Mouse (Mus musculus) adrenal gland, adult (tissue): ENCODE measurements around the gene Pnpla1.
"Not testable (repeated sequence)": the region's sequence is repeated elsewhere in the genome, so short reads cannot be mapped to it uniquely, and the experiment has no call there.

ENCODE experiments used
- DNase-seq, 2 experiments: peaks; one replicate each; pipeline ENCODE4 v3.0.0; 2022 to 2023; ENCODE audit warnings: low spot score in 1 of 2; ENCODE audit not compliant: inconsistent age in 2 of 2

Pnpla1 gene

DNA sequence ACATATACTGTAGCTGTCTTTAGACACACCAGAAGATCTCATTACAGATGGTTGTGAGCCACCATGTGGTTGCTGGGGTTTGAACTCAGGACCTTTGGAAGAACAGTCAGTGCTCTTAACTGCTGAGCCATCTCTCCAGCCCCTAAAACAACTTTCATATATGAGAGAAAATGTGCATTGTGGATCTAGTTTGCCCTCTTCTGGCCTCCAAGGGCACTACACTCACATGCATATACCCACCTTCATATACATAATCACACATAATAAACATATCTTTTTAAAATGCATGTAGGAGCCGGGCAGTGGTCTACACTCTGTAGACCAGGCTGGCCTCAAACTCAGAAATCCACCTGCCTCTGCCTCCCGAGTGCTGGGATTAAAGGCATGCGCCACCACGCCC, 16.3 kb upstream of the Pnpla1 start:
- DNase-seq, result not testable (repeated sequence)

DNA sequence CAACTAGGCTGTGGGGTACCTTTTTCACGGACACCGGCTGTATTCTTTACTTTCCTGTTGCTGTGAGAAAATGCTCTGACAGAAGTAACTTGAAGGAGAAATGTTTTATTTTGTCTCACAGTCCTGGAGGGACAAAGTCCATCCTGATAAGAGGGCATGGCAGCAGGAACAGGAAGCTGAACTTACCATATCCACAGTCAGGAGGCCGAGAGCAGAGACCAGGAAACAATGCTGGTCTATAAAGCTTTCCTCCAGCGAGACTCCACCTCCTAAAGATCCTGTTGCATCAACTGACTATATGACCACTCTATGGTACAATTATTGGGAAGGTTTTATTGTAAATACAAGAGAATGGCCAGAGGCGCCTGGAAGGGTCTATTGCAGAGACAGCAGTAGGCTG, 14.5 kb upstream of the Pnpla1 start:
- no peak for DNase-seq

DNA sequence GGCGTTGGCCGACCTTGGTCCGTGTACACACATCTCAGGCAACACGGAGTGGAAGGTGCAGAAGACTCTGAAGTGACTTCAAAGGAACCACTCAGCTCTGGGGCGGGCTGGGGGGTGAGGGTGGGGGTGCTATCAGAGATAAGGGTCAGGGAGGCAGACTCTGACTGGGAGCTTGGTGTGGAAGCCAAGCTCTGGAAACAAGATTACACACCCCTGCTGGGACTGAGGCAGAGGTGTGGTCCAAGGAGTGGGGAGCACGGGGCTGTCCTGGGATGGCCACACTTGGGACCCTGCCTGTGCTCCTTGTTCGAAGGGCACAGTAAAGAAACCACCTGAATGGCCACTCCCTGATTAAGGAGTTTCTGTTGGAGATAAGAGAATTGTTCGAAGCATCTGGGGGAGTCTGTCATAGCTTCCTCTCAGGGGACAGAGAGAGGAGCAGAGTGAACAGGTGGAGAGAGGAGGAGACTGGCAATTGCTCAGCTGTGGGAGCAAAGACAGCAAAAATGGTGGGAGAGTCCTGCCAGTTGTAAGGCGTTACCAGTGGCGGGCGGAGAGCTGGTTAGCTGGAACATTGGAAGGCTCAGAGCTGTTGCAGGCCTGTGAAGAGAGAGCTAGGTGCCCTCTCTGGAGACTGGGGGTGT, 11.1 kb upstream of the Pnpla1 start:
- no peak for DNase-seq

DNA sequence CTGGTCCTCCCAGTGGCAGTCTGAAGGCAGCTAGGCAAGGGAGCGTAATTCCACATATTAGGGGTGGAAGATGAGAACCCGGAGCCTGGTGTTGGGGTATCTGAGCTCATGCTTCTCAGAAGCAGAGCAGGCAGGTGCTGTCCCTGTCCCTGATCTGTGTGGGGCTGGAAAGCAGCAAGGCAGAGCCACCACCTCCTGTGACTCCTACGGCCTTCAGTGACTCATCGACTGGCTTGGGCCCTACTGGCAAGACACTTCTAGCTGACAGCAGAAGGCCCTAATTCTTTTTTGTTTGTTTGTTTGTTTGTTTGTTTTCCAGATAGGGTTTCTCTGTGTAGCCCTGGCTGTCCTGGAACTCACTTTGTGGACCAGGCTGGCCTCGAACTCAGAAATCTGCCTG, 7.7 kb upstream of the Pnpla1 start:
- peak; percentile 84 to 89 for DNase-seq

DNA sequence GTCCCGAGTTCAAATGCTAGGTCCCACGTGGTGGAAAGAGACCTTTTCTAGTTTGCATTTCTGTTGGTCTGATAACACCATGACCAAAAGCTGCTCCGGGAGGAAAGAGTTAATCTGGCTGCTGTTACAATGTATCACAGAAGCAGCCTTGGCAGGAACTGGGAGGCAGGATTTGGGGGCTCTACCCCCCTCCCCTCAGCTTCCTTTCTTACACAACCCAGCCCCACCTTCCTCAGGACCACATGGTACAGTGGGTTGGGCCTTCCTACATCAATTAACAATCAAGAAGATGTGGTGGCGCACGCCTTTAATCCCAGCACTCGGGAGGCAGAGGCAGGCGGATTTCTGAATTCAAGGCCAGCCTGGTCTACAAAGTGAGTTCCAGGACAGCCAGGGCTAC, 3.8 kb upstream of the Pnpla1 start:
- no peak for DNase-seq

DNA sequence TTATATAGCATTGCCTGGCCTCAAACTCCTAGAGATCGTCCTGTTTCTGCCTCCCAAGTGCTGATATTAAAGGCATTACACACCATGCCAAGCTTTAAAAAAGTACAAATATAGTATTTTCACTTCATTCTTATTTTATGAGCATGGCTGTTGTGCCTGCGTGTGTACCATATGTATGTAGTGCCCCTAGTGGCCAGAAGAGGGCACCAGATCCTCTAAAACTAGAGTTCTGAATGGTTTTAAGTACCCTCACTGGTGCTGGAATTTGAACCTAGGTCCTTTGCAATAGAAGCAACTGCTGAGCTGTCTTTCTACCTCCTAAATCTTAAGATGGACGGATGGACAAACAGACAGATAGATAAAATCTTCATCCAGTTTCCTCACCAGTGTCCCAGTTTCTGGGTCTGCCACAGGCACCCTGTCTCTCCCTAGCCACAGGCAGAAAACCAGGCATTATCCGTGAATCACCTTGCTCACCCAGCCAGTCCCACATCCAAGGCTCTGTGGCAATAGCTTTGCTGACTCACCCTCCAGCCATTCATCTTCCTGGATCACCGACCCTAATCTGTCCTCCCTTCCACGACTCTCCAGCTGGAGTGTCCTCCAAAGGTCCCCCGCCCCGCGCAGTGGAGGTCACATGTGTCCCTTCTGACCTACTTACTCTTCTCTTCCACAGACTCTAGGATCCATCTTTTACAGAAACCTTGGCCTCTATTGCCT, 2.9 kb upstream of the Pnpla1 start:
- DNase-seq, result peak; percentile 92 to 97

DNA sequence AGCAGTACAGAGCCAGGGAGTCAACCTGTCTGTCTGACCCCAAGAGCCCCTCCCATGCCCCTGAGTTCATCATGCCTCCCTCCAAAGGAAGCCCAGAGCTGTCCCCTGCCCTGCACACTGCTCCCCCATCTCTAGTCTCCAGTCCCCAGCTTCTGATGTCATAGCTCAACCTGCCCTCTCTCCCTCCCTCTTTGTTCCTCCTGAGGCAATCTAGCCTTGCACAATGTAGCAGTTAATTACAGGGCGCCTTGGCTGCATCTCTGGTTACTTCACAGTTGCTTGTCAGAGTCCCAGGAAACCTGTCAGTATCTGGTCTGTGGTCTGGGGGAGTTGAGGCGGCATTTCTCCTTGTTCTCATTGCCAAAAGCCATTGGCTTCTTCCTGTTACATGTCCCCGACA, 2.2 kb upstream of the Pnpla1 start:
- peak; percentile 64 to 89 for DNase-seq

DNA sequence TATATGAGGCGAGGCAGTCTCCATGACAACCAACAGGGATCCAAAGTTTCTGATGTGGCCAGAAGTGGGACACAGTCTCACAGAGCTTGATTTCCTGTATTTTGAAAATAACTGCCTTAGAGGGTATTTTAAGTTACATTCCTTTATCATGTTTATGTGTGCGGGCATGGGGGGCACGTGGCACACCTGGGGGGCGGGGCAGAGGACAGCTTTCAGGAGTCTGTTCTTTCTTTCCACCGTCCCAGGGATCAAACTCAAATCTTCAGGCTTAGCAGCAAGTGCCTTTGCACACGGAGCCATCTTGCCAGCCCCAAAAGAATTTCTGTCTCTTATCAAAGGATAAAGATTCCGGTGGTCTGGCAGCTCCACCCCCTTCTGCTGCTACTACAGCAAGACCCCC, 5.7 kb downstream of the Pnpla1 start:
- no peak for DNase-seq

DNA sequence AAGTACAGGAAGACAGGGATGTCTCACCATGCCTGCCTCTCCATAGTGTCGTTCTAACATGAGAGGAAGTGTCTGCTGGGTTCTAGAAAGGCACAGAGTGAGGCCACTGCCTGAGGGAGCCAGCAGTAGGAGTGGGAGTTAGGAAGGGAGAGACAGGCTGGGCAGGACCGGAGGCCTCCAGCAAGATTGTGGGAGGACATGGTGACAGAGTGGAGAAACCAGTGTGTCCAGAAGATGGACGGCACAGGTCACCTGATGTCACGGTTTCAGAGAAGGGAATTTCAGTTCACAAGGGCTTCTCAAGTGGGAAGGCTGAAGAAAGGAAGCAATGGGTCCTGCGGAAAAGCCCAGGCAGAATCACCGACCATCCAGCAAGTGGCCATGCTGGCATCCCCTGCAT, 6.3 kb downstream of the Pnpla1 start:
- no peak for DNase-seq

DNA sequence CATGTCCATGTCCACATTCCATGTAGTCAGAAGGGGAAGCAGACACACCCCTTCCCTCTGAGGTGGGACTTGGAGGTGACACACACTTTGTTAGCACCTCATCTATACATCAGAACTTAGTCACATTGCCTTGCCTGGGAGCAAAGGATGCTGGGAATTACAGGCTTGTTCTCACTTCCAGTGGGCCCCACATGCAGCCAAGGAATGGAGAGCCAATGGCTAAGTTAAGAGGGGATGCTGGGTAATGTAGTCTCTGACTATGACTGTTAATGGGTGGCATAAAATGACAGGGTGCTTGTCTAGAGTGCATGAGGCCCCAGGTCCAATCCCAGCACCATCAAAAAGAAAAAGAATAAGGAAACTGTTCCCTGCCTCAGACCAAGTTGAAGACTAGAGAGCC, 8.7 kb downstream of the Pnpla1 start:
- DNase-seq, result no peak

DNA sequence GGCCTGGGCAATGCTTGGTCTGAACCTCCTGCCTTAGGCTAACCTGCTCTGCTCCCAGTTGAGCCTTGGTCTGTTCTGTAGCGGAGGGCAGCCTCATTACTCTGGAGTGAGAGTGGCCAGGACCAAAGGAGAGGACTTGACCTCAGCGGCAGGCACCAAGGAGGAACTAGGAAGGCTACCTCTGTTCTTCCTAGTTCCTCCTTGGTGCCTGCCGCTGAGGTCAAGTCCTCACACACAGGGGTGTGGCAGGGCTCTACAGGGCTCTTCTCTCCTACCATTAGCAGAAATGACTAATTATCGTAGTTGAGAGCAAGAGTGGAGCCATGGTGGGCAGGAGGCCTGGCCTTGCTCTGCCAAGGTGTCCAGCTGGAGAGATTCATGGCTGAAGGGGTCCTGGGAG, 9.2 kb downstream of the Pnpla1 start:
- DNase-seq, result no peak

DNA sequence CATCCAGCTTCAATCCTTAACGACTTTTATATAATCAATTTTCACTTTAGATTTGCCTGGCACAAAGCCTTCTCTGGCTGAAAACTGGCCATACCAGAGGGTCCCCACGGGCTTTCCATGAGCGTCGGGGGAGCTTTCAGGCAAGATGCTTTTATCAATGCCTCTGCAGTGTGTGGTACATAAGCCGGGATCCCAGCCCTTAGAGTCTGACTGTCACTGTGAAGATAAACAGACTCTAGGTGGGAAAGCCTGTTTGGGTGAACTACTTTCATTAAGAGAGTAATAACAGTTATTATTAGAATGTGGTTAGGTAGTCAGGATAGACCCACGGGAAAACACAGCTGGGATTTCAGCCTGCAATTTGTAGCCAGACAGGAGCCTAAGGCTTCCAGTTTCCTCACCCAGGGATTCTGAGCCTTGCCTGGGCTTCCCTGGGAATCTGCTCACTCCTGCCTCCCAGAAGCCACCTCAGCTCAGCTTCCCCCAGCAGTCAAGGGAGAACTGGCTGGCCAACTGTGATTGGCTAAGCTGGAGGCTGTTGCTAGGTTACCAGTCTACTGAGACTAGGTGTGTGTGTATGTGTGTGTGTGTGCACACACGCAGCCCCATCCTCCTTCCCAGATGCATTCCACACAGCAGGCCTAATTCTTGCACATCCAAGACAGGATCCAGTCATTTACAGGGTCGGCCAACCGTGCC, 11.3 kb downstream of the Pnpla1 start:
- no peak for DNase-seq

DNA sequence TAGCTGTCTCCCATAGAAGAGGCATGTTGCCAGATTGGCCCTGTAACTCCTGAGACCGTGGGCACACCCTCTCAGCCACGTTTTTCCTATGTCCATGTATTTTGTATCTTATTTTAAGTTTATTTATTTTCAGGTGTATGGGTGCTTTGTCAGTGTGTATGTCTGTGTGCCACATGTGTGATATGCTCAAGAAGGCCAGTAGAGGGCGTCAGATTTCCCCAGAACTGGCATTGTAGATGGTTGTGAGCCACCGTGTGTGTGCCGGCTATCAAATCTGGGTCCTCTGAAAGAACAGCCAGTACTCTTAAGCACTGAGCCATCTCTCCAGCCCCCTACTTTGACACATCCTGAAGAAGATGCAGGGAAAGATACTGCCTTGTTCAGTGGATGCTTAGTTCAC, 12.2 kb downstream of the Pnpla1 start:
- DNase-seq, result no peak

DNA sequence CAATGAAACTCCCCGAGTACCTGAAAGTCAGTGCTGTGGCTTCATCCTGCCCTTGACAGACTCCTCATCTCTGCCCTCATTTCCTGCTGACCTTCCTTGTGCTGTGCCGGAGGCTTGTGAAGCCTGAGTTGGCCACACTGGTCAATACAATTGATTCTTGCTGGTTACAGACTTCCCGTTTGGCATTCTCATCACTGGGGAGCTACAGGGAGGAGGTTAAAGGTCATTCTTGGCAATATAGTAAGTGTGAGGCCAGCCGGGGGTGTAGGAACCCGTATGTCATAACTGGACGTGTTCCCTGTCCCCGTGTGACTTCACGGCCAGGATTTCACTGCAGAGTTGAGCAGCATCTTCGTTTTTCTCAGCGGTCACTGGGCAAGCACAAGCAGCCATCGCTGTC, 13.6 kb downstream of the Pnpla1 start:
- no peak for DNase-seq

DNA sequence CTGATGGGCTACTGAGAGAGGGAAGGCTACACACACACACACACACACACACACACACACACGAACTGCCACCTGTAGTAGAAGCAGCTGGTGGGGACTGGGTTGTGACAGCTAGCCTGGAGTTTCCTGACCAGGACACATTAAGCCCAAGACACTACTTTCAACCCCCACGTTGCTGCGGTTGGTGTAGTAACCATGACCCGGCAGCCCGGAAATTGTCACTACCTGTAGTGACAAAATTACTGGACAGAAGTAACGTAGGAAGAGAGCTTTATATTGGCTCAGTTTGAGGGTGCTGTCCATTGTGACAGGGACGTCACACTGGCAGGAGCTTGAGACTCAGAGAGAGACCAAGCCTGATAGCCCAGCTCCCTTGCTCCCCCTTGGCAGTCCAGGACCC, 14.1 kb downstream of the Pnpla1 start:
- no peak for DNase-seq

DNA sequence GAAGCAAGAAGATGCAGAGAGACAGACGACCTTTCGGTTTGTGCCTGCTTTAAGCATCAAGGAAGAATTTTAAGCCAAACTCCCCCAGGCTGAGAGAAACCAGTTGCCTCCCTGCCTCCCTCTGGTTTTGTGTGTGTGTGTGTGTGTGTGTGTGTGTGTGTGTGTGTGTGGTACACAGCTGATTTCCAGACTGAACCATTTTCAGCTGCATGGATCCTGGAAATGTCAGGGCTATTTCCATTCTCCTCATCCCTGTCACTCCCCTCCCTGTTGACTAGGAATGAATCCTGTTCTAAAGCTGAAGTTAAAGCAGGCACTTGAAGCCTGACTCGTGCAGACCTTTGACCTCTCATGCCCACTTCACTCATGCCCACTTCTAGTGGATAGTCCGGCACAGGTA, 16.0 kb downstream of the Pnpla1 start:
- DNase-seq, result no peak

DNA sequence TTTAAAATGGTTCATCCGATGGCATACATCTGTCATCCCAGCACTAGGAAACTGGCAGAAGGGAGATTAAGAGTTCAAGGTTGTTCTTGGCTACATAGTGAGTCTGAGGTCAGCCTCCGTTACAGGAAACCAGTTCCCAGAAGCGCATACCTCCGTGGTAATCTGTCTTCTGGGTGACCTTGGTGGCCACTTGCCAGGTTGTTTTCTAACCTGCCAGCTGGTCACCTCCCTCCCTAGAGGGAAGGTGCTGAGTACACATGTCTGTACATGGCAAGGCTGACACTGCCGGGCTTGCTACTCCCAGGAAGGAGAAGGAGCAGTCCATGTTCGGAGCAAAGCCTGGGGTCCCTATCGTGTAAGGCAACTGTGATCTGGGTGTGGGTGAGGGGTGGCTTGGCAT, 16.6 kb downstream of the Pnpla1 start:
- DNase-seq, result peak; percentile 86 to 96

DNA sequence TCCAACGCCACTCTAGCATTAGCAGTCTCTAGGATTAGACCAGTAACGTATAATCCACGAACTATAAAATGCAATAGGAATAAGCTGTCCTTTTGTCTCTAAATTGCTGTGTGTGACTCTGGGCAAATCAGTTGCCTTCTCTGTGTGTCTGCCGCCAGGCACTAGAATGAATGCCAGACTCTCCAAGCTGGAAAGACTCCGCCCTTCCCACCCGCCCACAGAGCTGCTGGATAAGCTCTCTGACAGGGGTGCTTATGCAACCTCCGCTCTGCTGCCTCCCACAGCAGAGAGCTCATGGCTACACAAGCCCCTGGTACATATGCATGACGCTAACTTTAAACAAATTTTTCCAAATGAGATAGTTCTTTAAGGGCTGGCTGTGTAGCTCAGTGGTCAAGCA, 17.1 kb downstream of the Pnpla1 start:
- peak; percentile 69 to 88 for DNase-seq

DNA sequence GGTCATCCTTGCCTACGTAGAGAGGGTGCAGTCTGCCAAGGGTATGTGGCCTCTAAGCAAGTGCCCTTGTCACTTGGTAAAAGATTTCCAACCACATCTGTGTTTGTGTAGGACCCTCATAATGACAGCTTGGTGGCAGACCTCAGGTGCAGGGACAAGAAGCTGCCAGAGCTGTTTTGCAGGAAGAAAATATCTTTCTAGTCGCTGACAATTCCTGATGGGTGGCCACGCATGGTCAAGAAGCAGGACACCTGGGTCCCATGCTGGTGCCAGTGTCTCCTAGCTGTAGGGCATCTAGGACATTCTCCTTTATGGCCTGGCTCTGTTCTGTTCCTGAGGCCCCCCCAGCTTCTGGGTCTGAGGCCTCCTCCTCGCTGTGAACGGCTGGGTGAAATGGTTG, 18.1 kb downstream of the Pnpla1 start:
- DNase-seq, result no peak

DNA sequence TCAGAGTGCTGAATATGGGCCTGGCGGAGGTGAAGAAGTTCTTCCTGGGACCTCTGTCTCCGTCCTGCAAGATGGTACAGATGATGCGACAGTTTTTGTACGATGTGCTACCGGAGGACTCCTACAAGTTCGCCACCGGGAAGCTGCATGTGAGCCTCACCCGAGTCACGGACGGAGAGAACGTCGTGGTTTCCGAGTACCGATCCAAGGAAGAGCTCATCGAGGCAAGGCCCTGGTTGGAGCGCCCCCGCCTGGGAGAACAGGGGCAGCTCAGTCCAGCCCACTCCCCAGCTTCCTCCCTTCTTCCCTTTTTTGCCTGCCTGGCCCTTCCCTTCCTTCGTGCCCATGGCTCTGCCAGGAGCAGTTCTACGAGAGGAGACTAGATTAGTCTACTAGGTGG, 18.6 kb downstream of the Pnpla1 start:
- DNase-seq, result peak in 1 of 2 experiments; percentile 59

DNA sequence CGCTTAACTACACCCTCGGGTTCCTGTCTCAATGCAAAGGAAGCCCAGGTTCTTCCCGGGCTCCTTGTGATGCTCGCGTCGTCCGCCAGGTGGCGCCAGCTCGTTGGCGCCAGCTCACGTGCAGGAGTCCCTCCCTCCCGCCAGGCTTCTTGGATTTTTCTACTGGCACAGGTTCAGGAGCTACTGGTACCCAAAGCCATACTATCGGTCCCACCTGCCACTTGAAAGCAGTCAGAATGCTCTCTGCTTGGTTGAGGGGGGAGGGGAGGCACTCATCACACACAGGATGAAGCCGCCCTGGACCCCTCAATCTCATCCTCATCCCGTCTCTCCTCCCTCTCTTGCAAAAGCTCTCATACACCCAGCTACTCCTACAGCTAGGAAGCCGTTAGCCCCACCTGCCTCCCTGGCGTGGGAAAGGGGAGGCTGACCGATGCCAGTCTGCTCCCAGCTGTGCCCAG, 21.8 kb downstream of the Pnpla1 start:
- DNase-seq, result peak; percentile 71 to 88

DNA sequence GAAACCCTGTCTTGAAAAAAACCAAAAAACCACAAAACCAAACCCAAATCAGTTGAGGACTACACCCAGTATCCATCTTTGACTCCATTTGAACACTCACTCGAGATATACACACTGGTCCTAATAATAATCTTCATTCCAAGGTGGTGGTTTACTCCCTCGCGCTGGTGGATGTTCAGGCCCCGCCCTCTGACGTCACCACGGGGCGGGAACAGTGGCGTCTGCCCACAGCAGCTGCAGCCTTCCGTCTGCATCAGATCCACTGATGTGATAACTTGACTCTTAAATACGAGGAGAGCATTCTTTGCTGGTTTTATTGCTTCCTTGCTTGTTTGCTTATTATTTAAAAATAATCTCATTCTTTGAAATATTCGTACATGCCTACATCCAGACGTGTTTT, 24.1 kb downstream of the Pnpla1 start:
- DNase-seq, result peak; percentile 78 to 84
